Mouse (Mus musculus) MEL (cell line): ENCODE measurements around the gene Mfn1. TPM values are rescaled to one million over a fixed set of nuclear protein-coding genes. Genes with fewer than 3 reads are reported as not detected.

ENCODE experiments used
- DNase-seq: peaks from one replicate; pipeline ENCODE4 v3.0.0; 2011; ENCODE audit warnings: low read depth, low spot score
- H3K27ac ChIP-seq: 2 replicates; pipeline ENCODE4 v1.5.1; 2012; ENCODE audit warnings: low read depth, mild to moderate bottlenecking, control low read depth, low read length, moderate library complexity; ENCODE audit not compliant: control insufficient read depth
- H3K27me3 ChIP-seq, 2 experiments: fragments of 150-350 bp in 1 of 2; sonication (generic) in 1 of 2; 2 replicates each; pipeline ENCODE4 v1.6.1; 2012; ENCODE audit warnings: low read length in 2 of 2, mild to moderate bottlenecking in 2 of 2, improper control_type of control experiment in 1 of 2, moderate library complexity in 1 of 2; ENCODE audit not compliant: insufficient read depth in 2 of 2, control insufficient read depth in 1 of 2
- H3K36me3 ChIP-seq, 2 experiments: 2 replicates each; pipeline ENCODE4 v1.6.1; 2012 to 2014; ENCODE audit warnings: low read length in 2 of 2, improper control_type of control experiment in 1 of 2, inconsistent platforms in 1 of 2, mild to moderate bottlenecking in 1 of 2; ENCODE audit not compliant: insufficient read depth in 2 of 2, control insufficient read depth in 1 of 2
- H3K4me1 ChIP-seq, 2 experiments: fragments of 150-350 bp in 1 of 2; sonication (generic) in 1 of 2; 2 replicates each; pipeline ENCODE4 v1.6.1; 2012; ENCODE audit warnings: low read length in 2 of 2, improper control_type of control experiment in 1 of 2, mild to moderate bottlenecking in 1 of 2; ENCODE audit not compliant: insufficient read depth in 2 of 2, control insufficient read depth in 1 of 2
- H3K4me3 ChIP-seq, 2 experiments: fragments of 150-350 bp in 1 of 2; sonication (generic) in 1 of 2; 2 replicates each; pipeline ENCODE4 v1.5.1; 2012; ENCODE audit warnings: low read depth in 2 of 2, low read length in 2 of 2, mild to moderate bottlenecking in 2 of 2, moderate library complexity in 2 of 2, control low read depth in 1 of 2, improper control_type of control experiment in 1 of 2; ENCODE audit not compliant: control insufficient read depth in 1 of 2, insufficient read depth in 1 of 2
- H3K79me2 ChIP-seq: 2 replicates; pipeline ENCODE4 v1.6.1; 2012; ENCODE audit warnings: mild to moderate bottlenecking, low read length, moderate library complexity; ENCODE audit not compliant: control insufficient read depth, poor library complexity, insufficient read depth
- H3K9ac ChIP-seq: 2 replicates; pipeline ENCODE4 v1.6.1; 2012; ENCODE audit warnings: low read depth, mild to moderate bottlenecking, control low read depth, low read length, moderate library complexity; ENCODE audit not compliant: control insufficient read depth, poor library complexity, severe bottlenecking
- H3K9me3 ChIP-seq: fragments of 150-350 bp; sonication (generic); replicated peaks from 2 replicates; pipeline ENCODE4 v1.6.1; 2012; ENCODE audit warnings: mild to moderate bottlenecking, low read length, improper control_type of control experiment, moderate library complexity; ENCODE audit not compliant: insufficient read depth
- CHD2 ChIP-seq: IDR thresholded peaks from 2 replicates; pipeline ENCODE4 v1.6.1; 2011; ENCODE audit warnings: low read length, improper control_type of control experiment
- E2F4 ChIP-seq: IDR thresholded peaks from 2 replicates; pipeline ENCODE4 v1.6.1; 2011; ENCODE audit warnings: low read depth, low read length, improper control_type of control experiment, borderline replicate concordance
- EP300 ChIP-seq, 2 experiments: IDR thresholded peaks; 2 replicates each; pipeline ENCODE4 v1.6.1; 2011; ENCODE audit warnings: improper control_type of control experiment in 2 of 2, low read length in 2 of 2, low read depth in 1 of 2, mild to moderate bottlenecking in 1 of 2
- ETS1 ChIP-seq: IDR thresholded peaks from 2 replicates; pipeline ENCODE4 v1.6.1; 2012; ENCODE audit warnings: low read depth, mild to moderate bottlenecking, inconsistent platforms, low read length, improper control_type of control experiment, moderate library complexity
- HCFC1 ChIP-seq: IDR thresholded peaks from 2 replicates; pipeline ENCODE4 v1.6.1; 2012; ENCODE audit warnings: low read depth, mild to moderate bottlenecking, inconsistent platforms, low read length, improper control_type of control experiment, moderate library complexity
- MAFK ChIP-seq: IDR thresholded peaks from 2 replicates; pipeline ENCODE4 v1.6.1; 2011; ENCODE audit warnings: low read depth, mild to moderate bottlenecking, low read length, improper control_type of control experiment, borderline replicate concordance
- MEF2A ChIP-seq: IDR thresholded peaks from 2 replicates; pipeline ENCODE4 v1.6.1; 2014; ENCODE audit warnings: low read depth, mild to moderate bottlenecking, inconsistent platforms, low read length, improper control_type of control experiment; ENCODE audit not compliant: poor library complexity, insufficient replicate concordance, severe bottlenecking; ENCODE audit errors: extremely low read depth
- MXI1 ChIP-seq: IDR thresholded peaks from 2 replicates; pipeline ENCODE4 v1.6.1; 2011; ENCODE audit warnings: mild to moderate bottlenecking, low read depth, low read length, improper control_type of control experiment
- MYB ChIP-seq: IDR thresholded peaks from 2 replicates; pipeline ENCODE4 v1.6.1; 2011; ENCODE audit warnings: mild to moderate bottlenecking, low read depth, low read length, improper control_type of control experiment
- POLR2AphosphoS2 ChIP-seq: IDR thresholded peaks from 2 replicates; pipeline ENCODE4 v1.6.1; 2011; ENCODE audit warnings: low read length, improper control_type of control experiment
- POLR2AphosphoS5 ChIP-seq: IDR thresholded peaks from 2 replicates; pipeline ENCODE4 v1.6.1; 2012; ENCODE audit warnings: low read depth, borderline replicate concordance, mild to moderate bottlenecking, inconsistent platforms, low read length, moderate library complexity, mixed read lengths
- RAD21 ChIP-seq: IDR thresholded peaks from 2 replicates; pipeline ENCODE4 v1.6.1; 2011; ENCODE audit warnings: mild to moderate bottlenecking, low read depth, low read length, improper control_type of control experiment
- SIN3A ChIP-seq: IDR thresholded peaks from 2 replicates; pipeline ENCODE4 v1.6.1; 2012; ENCODE audit warnings: low read length, improper control_type of control experiment, inconsistent platforms
- SMC3 ChIP-seq: IDR thresholded peaks from 2 replicates; pipeline ENCODE4 v1.6.1; 2011; ENCODE audit warnings: low read depth, low read length, improper control_type of control experiment
- TBP ChIP-seq: IDR thresholded peaks from 2 replicates; pipeline ENCODE4 v1.8.0; 2011; ENCODE audit warnings: low read depth, low read length, improper control_type of control experiment
- ZC3H11A ChIP-seq: IDR thresholded peaks from 2 replicates; pipeline ENCODE4 v1.6.1; 2012; ENCODE audit warnings: low read depth, mild to moderate bottlenecking, inconsistent platforms, low read length, improper control_type of control experiment
- ZNF384 ChIP-seq: IDR thresholded peaks from 2 replicates; pipeline ENCODE4 v1.6.1; 2012; ENCODE audit warnings: low read depth, mild to moderate bottlenecking, inconsistent platforms, low read length, improper control_type of control experiment
- polyA plus RNA-seq, 2 experiments: library from polyadenylated mRNA; stranded (reverse) in 1 of 2; unstranded in 1 of 2; fragments of >175 nt in 1 of 2; fragments of >200 nt in 1 of 2; gene quantifications; 2 replicates each; pipeline versions ENCODE4 v1.2.1 to v1.2.4; 2012; ENCODE audit warnings: low replicate concordance in 2 of 2, low read depth in 1 of 2; ENCODE audit not compliant: insufficient read length in 2 of 2, insufficient read depth in 1 of 2, missing spikeins in 1 of 2
- total RNA-seq: library from RNA; depleted of rRNA; stranded (reverse); fragments of 300-350 nt; gene quantifications from 2 replicates; pipeline ENCODE4 v1.2.3, GENCODE M21; 2012

Gene Mfn1
- total and polyA plus RNA-seq, 3 experiments = 25.5 to 29.4 TPM; not detected in 1

- no peak overlapping the region for H3K9ac ChIP-seq
- no peak overlapping the region for H3K27ac ChIP-seq
- peaks cover 0 to 31% of the 10 kb centered on the region in 2 experiments; a peak in 2 of 4 replicates for H3K36me3 ChIP-seq
- no peaks in the 10 kb centered on the region for H3K9me3 ChIP-seq
- TF ChIP-seq ZNF384 (peak; percentile 92), ZC3H11A (no peak), MXI1 (0 out of 2 replicates have a peak, but pooled peaks have one; percentile 25)
- peak; percentile 65 for DNase-seq
- H3K4me1 ChIP-seq = peaks cover 15 to 24% of the 10 kb centered on the region in 2 experiments
- H3K4me3 ChIP-seq = peak overlapping the region in 1 of 2 experiments; percentile 6; a peak in 1 of 4 replicates
- H3K27me3 ChIP-seq = no peaks in the 10 kb centered on the region
- H3K79me2 ChIP-seq = peaks cover 15% of the 10 kb centered on the region
Observed at GRCm38 (mm10) chr3:32611606-32612170, 82.4 kb downstream of the Mfn1 start.

DNA sequence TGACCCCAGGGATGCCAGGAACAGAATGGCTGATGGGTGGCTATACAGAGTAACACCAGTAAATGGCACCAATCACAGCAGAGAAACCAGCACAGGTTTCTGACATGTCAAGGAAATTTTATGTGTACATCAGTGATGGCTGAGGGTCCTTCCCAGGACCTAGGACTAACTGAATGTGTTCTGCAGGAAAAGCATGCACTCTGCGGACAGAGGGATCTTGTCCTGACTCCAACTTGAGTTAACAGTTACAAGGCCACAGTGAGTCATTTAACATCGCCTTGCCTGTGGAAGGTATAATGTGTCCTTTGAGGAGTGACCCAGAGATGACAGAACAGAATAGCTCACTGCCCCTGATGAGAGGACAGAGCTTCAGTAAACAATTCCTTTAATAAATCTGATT is 85.5 kb downstream of the Mfn1 start:
- Histone ChIP-seq H3K79me2 (peaks cover 15% of the 10 kb centered on the region), H3K4me1 (peaks cover 15 to 24% of the 10 kb centered on the region in 2 experiments)

DNA sequence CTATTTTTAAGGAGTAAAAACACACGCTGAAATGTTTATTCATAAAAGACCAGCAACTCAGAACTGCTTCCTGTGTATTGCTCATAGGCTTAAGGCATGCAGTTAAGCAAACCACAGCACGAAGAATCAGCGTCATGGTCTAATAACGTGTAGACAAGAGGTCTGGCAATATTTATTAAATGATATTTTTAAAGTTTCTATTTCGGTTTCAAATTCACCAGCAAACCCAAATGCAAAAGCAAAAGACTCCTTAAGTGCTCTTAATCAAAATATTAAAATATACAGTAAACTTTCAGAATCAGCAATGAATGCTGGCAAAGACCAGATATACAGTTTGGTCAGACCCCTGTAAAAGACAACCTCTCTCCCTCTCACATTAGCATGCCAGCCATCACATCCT is 86.1 kb downstream of the Mfn1 start:
- H3K9ac ChIP-seq = peak overlapping the region; percentile 90
- H3K9me3 ChIP-seq = no peaks in the 10 kb centered on the region
- no peaks in the 10 kb centered on the region for H3K27me3 ChIP-seq
- TF ChIP-seq POLR2AphosphoS5 (no peak), SIN3A (no peak; the same call in 1 of the 2 replicates), RAD21 (no peak), MYB (no peak), EP300 (IDR thresholded peaks at IDR 0.05; ENCODE audit: low read depth in 1 of 2, low read length in 2 of 2) (no peak), CHD2 (no peak), ZNF384 (no peak)
- peaks cover 15 to 24% of the 10 kb centered on the region in 2 experiments for H3K4me1 ChIP-seq
- H3K79me2 ChIP-seq = peaks cover 15% of the 10 kb centered on the region
- peaks cover 0 to 33% of the 10 kb centered on the region in 2 experiments; a peak in 2 of 4 replicates for H3K36me3 ChIP-seq
- DNase-seq = peak; percentile 60
- H3K4me3 ChIP-seq = peak overlapping the region; percentile 88 to 99
- H3K27ac ChIP-seq = peak overlapping the region; percentile 40; the same call in 1 of the 2 replicates

More for the DNA sequence above, 85.5 kb downstream of the Mfn1 start:
- Histone ChIP-seq H3K36me3 (peaks cover 0 to 33% of the 10 kb centered on the region in 2 experiments; a peak in 2 of 4 replicates), H3K27me3 (no peaks in the 10 kb centered on the region), H3K27ac (no peak overlapping the region), H3K4me3 (peak overlapping the region in 1 of 2 experiments; percentile 99; a peak in 2 of 4 replicates), H3K9me3 (no peaks in the 10 kb centered on the region), H3K9ac (no peak overlapping the region; the same call in 1 of the 2 replicates)
- TF ChIP-seq HCFC1 (no peak), POLR2AphosphoS2 (no peak), MAFK (no peak), E2F4 (no peak), CHD2 (no peak), SMC3 (no peak), ETS1 (no peak), MEF2A (no peak), TBP (no peak)
- no peak for DNase-seq
